ENCODE assay signal across 8 mouse cellular contexts in the genomic region with DNA sequence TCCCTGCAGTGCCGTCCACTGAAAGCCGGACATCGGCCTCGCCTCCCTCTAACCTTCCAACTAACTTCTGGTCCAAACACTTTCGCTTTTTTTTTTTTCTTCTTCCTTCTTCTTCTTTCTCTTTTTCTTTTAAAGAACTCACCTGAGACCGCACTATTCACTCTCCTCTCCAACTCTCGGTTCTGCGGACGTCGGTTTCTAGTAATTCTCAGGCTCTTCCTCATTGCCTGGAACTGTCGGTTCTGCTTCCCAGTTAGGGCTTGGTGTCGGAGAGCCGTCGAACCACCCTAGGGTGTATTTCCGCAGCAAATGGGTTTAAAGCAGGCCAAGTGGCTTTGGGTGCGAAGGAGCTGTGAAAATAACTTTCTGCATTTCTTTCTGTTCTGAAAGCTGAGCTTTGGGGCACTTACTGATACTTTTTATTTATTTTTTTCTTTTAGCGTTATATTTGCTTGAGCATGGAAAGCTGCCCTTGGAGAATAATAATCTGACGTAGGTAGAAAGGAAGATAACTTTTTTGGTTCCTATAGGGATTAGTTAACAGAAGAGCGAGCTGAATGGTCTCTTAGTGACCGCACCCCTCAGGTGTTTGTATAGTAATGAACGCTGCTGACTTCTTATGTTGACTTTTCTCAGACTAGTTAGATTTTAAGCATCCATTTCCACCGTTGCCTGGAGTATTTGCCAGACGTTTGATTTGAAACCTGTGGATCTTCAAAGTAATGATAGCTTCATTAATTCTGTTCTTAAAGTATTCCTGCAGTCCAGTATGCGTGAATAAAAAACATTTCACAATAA. TPM values are rescaled to one million over a fixed set of nuclear protein-coding genes. Genes with fewer than 3 reads are reported as not detected.
A peak's percentile ranks its signal among the peaks of the same experiment; 100 is the strongest.
DNase-seq lines count a peak whose midpoint lies in the region; ATAC-seq and TF ChIP-seq lines count a peak whose summit lies in the region.

No protein-coding gene starts in this region.

- H3K27me3 ChIP-seq in cerebellum, adult 2 months (ENCODE audit: control insufficient read depth, insufficient read depth, low read length), result no peaks in the 10 kb centered on the region
- H3K27me3 ChIP-seq in CH12.LX (replicated peaks), result peaks cover 4% of the 10 kb centered on the region
- no peaks in the 10 kb centered on the region for H3K27me3 ChIP-seq in forebrain, embryonic 14.5 days (replicated peaks; ENCODE audit: control insufficient read depth, insufficient read depth, low read length)
- H3K27me3 ChIP-seq in liver, embryonic 13.5 days, result peaks cover 12% of the 10 kb centered on the region; the same call in 1 of the 2 replicates
- H3K27me3 ChIP-seq in small intestine, adult 2 months (ENCODE audit: control insufficient read depth, insufficient read depth, low read length), result no peaks in the 10 kb centered on the region

- no peak for TF ChIP-seq CTCF in cerebellum, adult 2 months (IDR thresholded peaks at IDR 0.05; ENCODE audit: borderline replicate concordance, insufficient read depth, low read depth, low read length)
- no peak for TF ChIP-seq CTCF in CH12.LX (conservative IDR thresholded peaks at IDR 0.05 in 1 of 2, IDR thresholded peaks at IDR 0.05 in 1 of 2; ENCODE audit: low read depth in 2 of 2, low read length in 2 of 2)
- TF ChIP-seq CTCF in small intestine, adult 2 months (IDR thresholded peaks at IDR 0.05; ENCODE audit: extremely low read depth, insufficient read length, insufficient replicate concordance, low read depth, low read length), result no peak

- TF ChIP-seq POLR2A in cerebellum, adult 2 months (IDR thresholded peaks at IDR 0.05; ENCODE audit: borderline replicate concordance, insufficient read depth, low read length), result no peak
- no peak for TF ChIP-seq POLR2A in CH12.LX (IDR thresholded peaks at IDR 0.05; ENCODE audit: low read depth, low read length)
- no peak for TF ChIP-seq POLR2A in small intestine, adult 2 months (IDR thresholded peaks at IDR 0.05; ENCODE audit: low read depth, low read length)

- 15% methylated on average over 24 of the region's 24 CpGs for WGBS in cerebellum, adult 2 months
- WGBS in forebrain, embryonic 14.5 days, result 23% methylated on average over 24 of the region's 24 CpGs
- 15% methylated on average over 24 of the region's 24 CpGs for WGBS in liver, embryonic 13.5 days (ENCODE audit: insufficient replicate concordance)
- 4% methylated on average over 24 of the region's 24 CpGs for WGBS in small intestine, adult 2 months

- no peaks in the 10 kb centered on the region for H3K36me3 ChIP-seq in CH12.LX (replicated peaks in 1 of 2; ENCODE audit: control insufficient read depth in 1 of 2, insufficient read depth in 1 of 2, low read length in 1 of 2)
- no peaks in the 10 kb centered on the region for H3K36me3 ChIP-seq in forebrain, embryonic 14.5 days (ENCODE audit: control insufficient read depth, insufficient read depth, low read length)
- H3K36me3 ChIP-seq in liver, embryonic 13.5 days, result no peaks in the 10 kb centered on the region
- H3K36me3 ChIP-seq in small intestine, adult 2 months (ENCODE audit: control insufficient read depth, insufficient read depth, low read length), result no peaks in the 10 kb centered on the region

- H3K4me3 ChIP-seq in cerebellum, adult 2 months (replicated peaks; ENCODE audit: insufficient read depth, low read depth, low read length), result peak overlapping the region; percentile 79
- H3K4me3 ChIP-seq in CH12.LX (replicated peaks in 1 of 3; ENCODE audit: low read depth in 2 of 3, low read length in 2 of 3, poor library complexity in 1 of 3), result peak overlapping the region; percentile 76 to 96 (median 91)
- H3K4me3 ChIP-seq in forebrain, embryonic 14.5 days (ENCODE audit: low read depth, low read length), result peak overlapping the region; percentile 91
- H3K4me3 ChIP-seq in liver, embryonic 13.5 days (replicated peaks), result peak overlapping the region; percentile 98
- peak overlapping the region; percentile 80 for H3K4me3 ChIP-seq in small intestine, adult 2 months (ENCODE audit: low read depth, low read length)

- peaks cover 48% of the 10 kb centered on the region for H3K79me2 ChIP-seq in CH12.LX (replicated peaks; ENCODE audit: control insufficient read depth, extremely low read depth, insufficient read depth, poor library complexity, severe bottlenecking)

- dilution Hi-C loops in CH12.LX (cut with MboI; ENCODE audit: extremely low pct_ligation_motif_present, extremely low pct_unique_long_range_greater_than_20kb, low sequenced_read_pairs), result no loop called here

- TF ChIP-seq EP300 in CH12.LX (IDR thresholded peaks at IDR 0.05; ENCODE audit: low read length), result no peak

- H3K9ac ChIP-seq in CH12.LX (ENCODE audit: insufficient read depth, low read depth), result peak overlapping the region; percentile 81
- peak overlapping the region; percentile 94 for H3K9ac ChIP-seq in forebrain, embryonic 14.5 days (ENCODE audit: low read length)
- peak overlapping the region; percentile 97 for H3K9ac ChIP-seq in liver, embryonic 13.5 days

- H3K9me3 ChIP-seq in CH12.LX (replicated peaks; ENCODE audit: low read length), result no peaks in the 10 kb centered on the region
- H3K9me3 ChIP-seq in forebrain, embryonic 14.5 days (replicated peaks; ENCODE audit: control insufficient read depth, low read length), result no peaks in the 10 kb centered on the region
- H3K9me3 ChIP-seq in liver, embryonic 13.5 days (replicated peaks), result no peaks in the 10 kb centered on the region

- in situ Hi-C loops in CH12.LX (cut with MboI; ENCODE audit: low pct_ligation_motif_present, low pct_unique_long_range_greater_than_20kb, low sequenced_read_pairs), result no loop called here

- ATAC-seq in forebrain, embryonic 14.5 days, result no peak
- ATAC-seq in liver, embryonic 13.5 days (ENCODE audit: low read depth), result no peak

- peak overlapping the region; percentile 92 for H3K4me2 ChIP-seq in CH12.LX (ENCODE audit: insufficient read depth, low read depth, poor library complexity, severe bottlenecking)
- H3K4me2 ChIP-seq in forebrain, embryonic 14.5 days (ENCODE audit: low read length), result peak overlapping the region; percentile 70
- peak overlapping the region; percentile 81 for H3K4me2 ChIP-seq in liver, embryonic 13.5 days

- DNase-seq in cerebellum, adult 2 months, result no peak
- no peak for DNase-seq in cerebellum, postnatal 36 days
- peak; percentile 16 for DNase-seq in CH12.LX (ENCODE audit: extremely low read depth)
- no peak for DNase-seq in forebrain, embryonic 14.5 days (ENCODE audit: low spot score)
- DNase-seq in liver, embryonic 13.5 days, result no peak
- no peak for DNase-seq in adrenal gland, postnatal 25 days
- no peak for DNase-seq in left cerebral cortex, postnatal 36 days (ENCODE audit: low spot score in 2 of 2)

- H3K4me1 ChIP-seq in cerebellum, adult 2 months (ENCODE audit: control insufficient read depth, insufficient read depth, low read length), result peaks cover 5% of the 10 kb centered on the region
- H3K4me1 ChIP-seq in CH12.LX (ENCODE audit: control insufficient read depth in 1 of 2, insufficient read depth in 2 of 2), result peaks cover 3 to 41% of the 10 kb centered on the region in 2 experiments; a peak in 3 of 4 replicates
- H3K4me1 ChIP-seq in forebrain, embryonic 14.5 days (ENCODE audit: control insufficient read depth, insufficient read depth, low read length), result peaks cover 14% of the 10 kb centered on the region
- H3K4me1 ChIP-seq in liver, embryonic 13.5 days (replicated peaks), result peaks cover 51% of the 10 kb centered on the region
- H3K4me1 ChIP-seq in small intestine, adult 2 months (ENCODE audit: control insufficient read depth, insufficient read depth, insufficient read length, low read length), result no peaks in the 10 kb centered on the region

- no peak for TF ChIP-seq RAD21 in CH12.LX (IDR thresholded peaks at IDR 0.05; ENCODE audit: low read depth, low read length)

- H3K27ac ChIP-seq in cerebellum, adult 2 months (ENCODE audit: insufficient read depth, low read length), result peak overlapping the region; percentile 95; the same call in 1 of the 2 replicates
- H3K27ac ChIP-seq in CH12.LX (ENCODE audit: insufficient read depth, low read depth), result no peak overlapping the region
- H3K27ac ChIP-seq in forebrain, embryonic 14.5 days (ENCODE audit: low read depth, low read length), result peak overlapping the region; percentile 98; the same call in 1 of the 2 replicates
- peak overlapping the region; percentile 97 for H3K27ac ChIP-seq in liver, embryonic 13.5 days
- H3K27ac ChIP-seq in small intestine, adult 2 months (ENCODE audit: insufficient read depth, low read depth, low read length), result peak overlapping the region; percentile 83

- intact Hi-C loops in left cerebral cortex, postnatal 36 days (cut with DNase I), result no loop called here

TF ChIP-seq in CH12.LX, 34 proteins besides CTCF, POLR2A, EP300 and RAD21 (continues in another document):
- TF ChIP-seq ETS1 (conservative IDR thresholded peaks at IDR 0.05; ENCODE audit: low read depth, low read length), result no peak
- TF ChIP-seq TBP (conservative IDR thresholded peaks at IDR 0.05; ENCODE audit: low read depth, low read length), result no peak
- no peak for TF ChIP-seq E2F4 (IDR thresholded peaks at IDR 0.05; ENCODE audit: insufficient replicate concordance, low read depth, low read length)
- no peak for TF ChIP-seq MYC (IDR thresholded peaks at IDR 0.05; ENCODE audit: low read depth, low read length)
- TF ChIP-seq ZC3H11A (IDR thresholded peaks at IDR 0.05; ENCODE audit: low read depth, low read length), result no peak
- TF ChIP-seq SIN3A (IDR thresholded peaks at IDR 0.05; ENCODE audit: low read length), result no peak
- no peak for TF ChIP-seq SMC3 (IDR thresholded peaks at IDR 0.05; ENCODE audit: low read depth, low read length)
- no peak for TF ChIP-seq MXI1 (IDR thresholded peaks at IDR 0.05; ENCODE audit: low read depth, low read length)

RNA-seq across cellular contexts. Expression of a gene that starts 1.3 kb away (rescaled TPM):
- 74.4 and 80.0 TPM in 2 replicates for polyA plus RNA-seq in cerebellum, adult 2 months (2012; rRNA removed)
- total RNA-seq in CH12.LX (2012; rRNA removed) (29.5 and 32.9 TPM in 2 replicates), CH12.LX (2014; rRNA removed) (39.6 and 40.8 TPM in 2 replicates)
- 54.7 and 60.4 TPM in 2 replicates for polyA plus RNA-seq in CH12.LX (2012; ENCODE audit: insufficient read length, low read depth)
- 33.5 and 35.7 TPM in 2 replicates for polyA plus RNA-seq in forebrain, embryonic 14.5 days (2014; fragmentation: Nextera tagmentation; extraction: Ambion mirVana)
- polyA plus RNA-seq in liver, embryonic 13.5 days (2015; fragmentation: Nextera tagmentation; extraction: Ambion mirVana), result 13.4 and 18.5 TPM in 2 replicates
- polyA plus RNA-seq in small intestine, adult 2 months (2012; rRNA removed), result 11.3 and 18.8 TPM in 2 replicates
- total RNA-seq in adrenal gland, postnatal 25 days (2021), result 91.7 and 93.1 TPM in 2 replicates
- 10 to 100 TPM; 78.5 to 90.3 TPM for total RNA-seq in left cerebral cortex, postnatal 36 days (2021)

RNA-seq across cellular contexts. Expression of a gene that starts 42.1 kb away (rescaled TPM):
- polyA plus RNA-seq in cerebellum, adult 2 months (2012; rRNA removed), result 14.6 and 16.0 TPM in 2 replicates
- total RNA-seq in CH12.LX (2012; rRNA removed), result 6.8 and 7.6 TPM in 2 replicates
- 4.1 and 4.6 TPM in 2 replicates for total RNA-seq in CH12.LX (2014; rRNA removed)
- polyA plus RNA-seq in CH12.LX (2012; ENCODE audit: insufficient read length, low read depth), result 15.2 and 18.5 TPM in 2 replicates
- polyA plus RNA-seq in forebrain, embryonic 14.5 days (2014; fragmentation: Nextera tagmentation; extraction: Ambion mirVana), result 3.4 and 3.8 TPM in 2 replicates
- 2.9 and 3.0 TPM in 2 replicates for polyA plus RNA-seq in liver, embryonic 13.5 days (2015; fragmentation: Nextera tagmentation; extraction: Ambion mirVana)
- polyA plus RNA-seq in small intestine, adult 2 months (2012; rRNA removed), result 5.1 and 12.0 TPM in 2 replicates
- total RNA-seq in adrenal gland, postnatal 25 days (2021), result 31.0 and 41.8 TPM in 2 replicates
- 10 to 100 TPM; 41.0 to 41.8 TPM for total RNA-seq in left cerebral cortex, postnatal 36 days (2021)
